Mouse (Mus musculus) 416B (cell line): ENCODE measurements around the gene Rilp.

Experiments
- DNase-seq: peaks from one replicate; pipeline ENCODE4 v3.0.0; 2011; ENCODE audit warnings: low read depth

The Rilp gene

GRCm38 (mm10) chr11:75558101-75558500, 48.2 kb downstream of the Rilp start:
- peak; percentile 59 for DNase-seq

- DNase-seq = peak; percentile 62
Observed at GRCm38 (mm10) chr11:75559870-75560504, 50.1 kb downstream of the Rilp start.

- DNase-seq = peak; percentile 31
Observed at GRCm38 (mm10) chr11:75560530-75561409, 50.9 kb downstream of the Rilp start.

GRCm38 (mm10) chr11:75561410-75561791, 51.5 kb downstream of the Rilp start:
- DNase-seq = no peak
